Mouse (Mus musculus) neural tube, embryonic 13.5 days (tissue): ENCODE results near the gene Fndc1. TPM values are rescaled to one million over a fixed set of nuclear protein-coding genes. Genes with fewer than 3 reads are reported as not detected.

Source experiments
- ATAC-seq: fragments of 200-750 bp; cut with Nextera tagmentation; 2 replicates; pipeline ENCODE4 v1.8.0; 2017; ENCODE audit warnings: low read depth, mild to moderate bottlenecking, moderate TSS enrichment, moderate library complexity
- H3K27ac ChIP-seq: fragments of 300-500 bp; sonication (generic); replicated peaks from 2 replicates; pipeline ENCODE4 v1.5.1; 2015; ENCODE audit warnings: moderate library complexity, mild to moderate bottlenecking, inconsistent platforms
- H3K27me3 ChIP-seq: fragments of 300-500 bp; sonication (generic); 2 replicates; pipeline ENCODE4 v1.6.1; 2015; ENCODE audit warnings: mild to moderate bottlenecking, inconsistent platforms
- H3K36me3 ChIP-seq: fragments of 300-500 bp; sonication (generic); 2 replicates; pipeline ENCODE4 v1.6.1; 2015; ENCODE audit warnings: mild to moderate bottlenecking, inconsistent platforms
- H3K4me1 ChIP-seq: fragments of 300-500 bp; sonication (generic); replicated peaks from 2 replicates; pipeline ENCODE4 v1.6.1; 2015; ENCODE audit warnings: inconsistent platforms
- H3K4me2 ChIP-seq: fragments of 300-500 bp; sonication (generic); 2 replicates; pipeline ENCODE4 v1.6.1; 2015; ENCODE audit warnings: inconsistent platforms, mild to moderate bottlenecking, moderate library complexity
- H3K4me3 ChIP-seq: fragments of 300-500 bp; sonication (generic); 2 replicates; pipeline ENCODE4 v1.5.1; 2015; ENCODE audit warnings: mild to moderate bottlenecking, inconsistent platforms
- H3K9ac ChIP-seq: fragments of 300-500 bp; sonication (generic); 2 replicates; pipeline ENCODE4 v1.6.1; 2015; ENCODE audit warnings: moderate library complexity, mild to moderate bottlenecking, inconsistent platforms
- H3K9me3 ChIP-seq: fragments of 300-500 bp; sonication (generic); 2 replicates; pipeline ENCODE4 v1.6.1; 2016; ENCODE audit warnings: inconsistent platforms
- WGBS: fragments of 180-500 bp; shearing (Covaris S2); methylation state at CpG from one replicate; pipeline ENCODE4 v1.1.7; 2015; 5-methylcytosine and 5-hydroxymethylcytosine counted together
- polyA plus RNA-seq: library from polyadenylated mRNA; unstranded; fragments of >200 nt; fragmentation: Nextera tagmentation; extraction: Ambion mirVana; gene quantifications from 2 replicates; pipeline ENCODE4 v1.2.1, GENCODE M21; 2015

Fndc1 gene
- polyA plus RNA-seq, 1 experiment from 2014 or later, result 5.3 TPM

DNA sequence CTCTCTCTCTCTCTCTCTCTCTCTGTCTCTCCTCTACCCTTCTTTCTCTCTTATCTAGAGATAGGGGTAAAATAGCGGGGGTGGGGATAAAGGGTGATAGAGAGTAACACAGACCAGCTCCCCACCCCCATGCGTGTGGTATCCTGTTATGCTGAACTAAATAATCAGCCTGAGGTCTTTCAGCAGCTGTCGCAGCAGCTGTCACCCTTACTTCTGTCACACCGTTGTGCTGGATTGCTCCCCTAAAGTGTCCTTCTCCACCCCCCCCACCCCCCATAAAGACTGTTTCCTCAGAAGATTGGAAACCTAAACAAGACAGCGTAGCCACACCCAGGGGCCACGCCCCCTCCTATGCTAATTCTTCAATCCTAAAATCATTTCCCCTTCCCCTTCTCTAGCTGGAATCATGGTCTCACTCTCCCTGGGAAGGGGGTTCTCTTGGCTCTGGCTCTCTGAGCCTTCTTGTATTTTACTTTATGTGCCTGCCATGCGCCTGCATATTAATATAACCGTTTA, 33.8 kb upstream of the Fndc1 start:
- H3K4me2 ChIP-seq, result no peak overlapping the region
- 64% methylated on average over 8 of the region's 8 CpGs for WGBS
- H3K4me1 ChIP-seq, result peaks cover 3% of the 10 kb centered on the region; the same call in 1 of the 2 replicates
- no peaks in the 10 kb centered on the region for H3K9me3 ChIP-seq
- no peak overlapping the region for H3K4me3 ChIP-seq
- ATAC-seq, result no peak
- no peak overlapping the region for H3K27ac ChIP-seq
- H3K36me3 ChIP-seq, result no peaks in the 10 kb centered on the region
- H3K9ac ChIP-seq, result no peak overlapping the region
- no peaks in the 10 kb centered on the region for H3K27me3 ChIP-seq

- 80% methylated on average over 6 of the region's 6 CpGs for WGBS
- peaks cover 3% of the 10 kb centered on the region; the same call in 1 of the 2 replicates for H3K4me1 ChIP-seq
- no peak for ATAC-seq
Observed at GRCm38 (mm10) chr17:7857658-7858057, 30.6 kb upstream of the Fndc1 start.

GRCm38 (mm10) chr17:7855851-7856250, 28.7 kb upstream of the Fndc1 start:
- H3K27me3 ChIP-seq, result no peaks in the 10 kb centered on the region
- H3K36me3 ChIP-seq, result no peaks in the 10 kb centered on the region
- no peak overlapping the region for H3K9ac ChIP-seq
- H3K4me1 ChIP-seq, result peaks cover 7% of the 10 kb centered on the region
- 81% methylated on average over 8 of the region's 8 CpGs for WGBS
- no peak overlapping the region for H3K4me2 ChIP-seq
- no peak overlapping the region for H3K4me3 ChIP-seq
- H3K9me3 ChIP-seq, result no peaks in the 10 kb centered on the region
- H3K27ac ChIP-seq, result no peak overlapping the region
- no peak for ATAC-seq

More at GRCm38 (mm10) chr17:7857658-7858057, 30.6 kb upstream of the Fndc1 start:
- Histone ChIP-seq H3K27ac (no peak overlapping the region), H3K4me3 (no peak overlapping the region), H3K9me3 (no peaks in the 10 kb centered on the region), H3K36me3 (no peaks in the 10 kb centered on the region), H3K27me3 (no peaks in the 10 kb centered on the region), H3K9ac (no peak overlapping the region), H3K4me2 (no peak overlapping the region)

- Histone ChIP-seq H3K9ac (no peak overlapping the region), H3K4me1 (peaks cover 5% of the 10 kb centered on the region), H3K27ac (no peak overlapping the region), H3K4me2 (no peak overlapping the region), H3K36me3 (no peaks in the 10 kb centered on the region), H3K9me3 (no peaks in the 10 kb centered on the region), H3K27me3 (no peaks in the 10 kb centered on the region), H3K4me3 (no peak overlapping the region)
- WGBS, result 39% methylated on average over 4 of the region's 4 CpGs
- ATAC-seq, result no peak
Observed at GRCm38 (mm10) chr17:7851979-7852378, 24.9 kb upstream of the Fndc1 start.

DNA sequence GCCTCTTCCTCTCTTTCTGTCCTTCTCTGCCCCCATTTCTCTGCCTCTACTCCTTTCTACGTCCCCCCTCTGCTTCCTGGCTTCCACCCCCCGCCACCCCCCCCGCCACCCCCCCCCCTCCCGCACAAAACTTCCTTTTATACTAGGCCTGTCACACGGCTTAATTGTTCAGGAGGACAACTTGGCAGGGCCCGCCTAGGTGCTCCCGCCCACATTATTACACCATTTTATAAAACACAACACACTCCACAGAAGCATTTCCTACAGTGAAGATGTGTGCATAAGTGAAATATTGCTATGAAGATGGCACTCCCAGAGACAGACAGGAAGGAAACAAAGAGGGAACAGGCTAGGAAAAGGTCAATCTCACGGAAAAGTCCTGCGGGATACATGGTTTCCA, 24.4 kb upstream of the Fndc1 start:
- Histone ChIP-seq H3K4me1 (peaks cover 4% of the 10 kb centered on the region; the same call in 1 of the 2 replicates), H3K27ac (no peak overlapping the region), H3K4me3 (no peak overlapping the region), H3K36me3 (no peaks in the 10 kb centered on the region), H3K27me3 (no peaks in the 10 kb centered on the region), H3K4me2 (no peak overlapping the region), H3K9me3 (no peaks in the 10 kb centered on the region), H3K9ac (no peak overlapping the region)
- ATAC-seq, result no peak
- 61% methylated on average over 7 of the region's 9 CpGs for WGBS

GRCm38 (mm10) chr17:7850246-7850645, 23.1 kb upstream of the Fndc1 start:
- no peak overlapping the region for H3K4me2 ChIP-seq
- no peak overlapping the region for H3K9ac ChIP-seq
- no peaks in the 10 kb centered on the region for H3K9me3 ChIP-seq
- WGBS, result 79% methylated on average over 6 of the region's 6 CpGs
- no peaks in the 10 kb centered on the region for H3K36me3 ChIP-seq
- H3K27me3 ChIP-seq, result no peaks in the 10 kb centered on the region
- no peak for ATAC-seq
- no peak overlapping the region for H3K4me3 ChIP-seq
- peaks cover 4% of the 10 kb centered on the region; the same call in 1 of the 2 replicates for H3K4me1 ChIP-seq
- no peak overlapping the region for H3K27ac ChIP-seq

DNA sequence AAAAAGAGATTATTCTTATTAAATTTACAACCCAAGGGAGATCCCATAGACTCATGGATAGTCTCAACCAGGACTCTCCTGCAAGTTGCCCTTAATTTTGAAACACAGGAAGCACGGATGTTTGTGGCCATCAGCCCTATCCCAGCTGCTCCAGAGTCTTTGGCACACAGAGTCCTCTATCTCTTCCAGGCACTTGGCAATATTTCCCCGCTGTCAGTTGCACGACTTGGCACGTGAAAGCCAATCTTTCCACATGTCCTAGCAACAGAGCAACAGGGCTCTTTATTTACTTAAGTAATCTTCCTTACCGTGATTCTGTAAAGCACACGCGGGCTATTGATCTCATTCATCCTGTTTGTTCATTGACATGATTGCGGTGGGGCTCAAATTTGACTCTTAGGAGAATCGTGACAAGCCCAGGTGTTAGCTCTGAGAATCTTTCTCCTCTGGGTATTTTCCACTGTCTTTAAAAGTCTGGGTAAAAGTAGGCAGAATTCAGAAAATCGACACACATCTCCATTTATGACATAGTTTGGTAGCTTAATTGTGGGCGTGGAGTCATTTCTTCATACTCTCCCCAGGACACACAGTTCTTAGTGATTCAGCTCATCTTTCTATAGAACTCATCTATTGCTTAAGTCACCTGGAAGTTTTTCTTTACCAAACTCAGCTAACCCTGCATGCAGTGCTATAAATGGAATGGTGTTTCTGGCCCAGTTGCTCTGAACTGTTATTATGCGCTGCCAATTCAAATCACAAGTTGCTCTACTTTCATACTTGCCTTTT, 13.6 kb upstream of the Fndc1 start:
- ATAC-seq, result no peak
- no peaks in the 10 kb centered on the region for H3K9me3 ChIP-seq
- H3K4me3 ChIP-seq, result no peak overlapping the region
- no peaks in the 10 kb centered on the region for H3K36me3 ChIP-seq
- no peak overlapping the region for H3K4me2 ChIP-seq
- H3K9ac ChIP-seq, result no peak overlapping the region
- no peaks in the 10 kb centered on the region for H3K27me3 ChIP-seq
- no peak overlapping the region for H3K27ac ChIP-seq
- H3K4me1 ChIP-seq, result no peaks in the 10 kb centered on the region
- WGBS, result 77% methylated on average over 12 of the region's 12 CpGs

DNA sequence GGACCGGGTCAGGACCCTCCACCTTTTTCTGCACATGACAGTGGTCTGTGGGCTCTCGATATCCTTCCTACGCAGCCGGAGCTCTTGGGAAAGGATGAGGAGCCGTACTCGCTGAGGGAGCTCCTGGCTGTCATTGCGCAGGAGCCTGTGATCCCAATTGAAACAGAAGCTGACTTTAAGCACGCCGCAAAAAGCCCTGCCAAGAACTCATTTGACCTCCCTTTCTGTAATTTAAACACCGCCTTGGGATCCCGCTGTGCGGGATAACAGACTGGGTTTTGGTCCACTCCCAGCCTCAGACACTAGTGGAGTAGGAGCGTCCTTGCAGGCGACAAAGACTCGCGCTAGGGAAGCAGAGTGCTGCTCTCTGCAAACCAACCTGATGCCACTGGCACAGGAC, 484 bp upstream of the Fndc1 start:
- WGBS, result 11% methylated on average over 16 of the region's 16 CpGs
- Histone ChIP-seq H3K4me1 (peaks cover 14% of the 10 kb centered on the region), H3K27me3 (peaks cover 46% of the 10 kb centered on the region), H3K9ac (peak overlapping the region; percentile 78), H3K4me2 (peak overlapping the region; percentile 94), H3K4me3 (peak overlapping the region; percentile 58), H3K27ac (no peak overlapping the region), H3K36me3 (no peaks in the 10 kb centered on the region), H3K9me3 (no peaks in the 10 kb centered on the region)
- peak; percentile 48; the same call in 1 of the 2 replicates for ATAC-seq

DNA sequence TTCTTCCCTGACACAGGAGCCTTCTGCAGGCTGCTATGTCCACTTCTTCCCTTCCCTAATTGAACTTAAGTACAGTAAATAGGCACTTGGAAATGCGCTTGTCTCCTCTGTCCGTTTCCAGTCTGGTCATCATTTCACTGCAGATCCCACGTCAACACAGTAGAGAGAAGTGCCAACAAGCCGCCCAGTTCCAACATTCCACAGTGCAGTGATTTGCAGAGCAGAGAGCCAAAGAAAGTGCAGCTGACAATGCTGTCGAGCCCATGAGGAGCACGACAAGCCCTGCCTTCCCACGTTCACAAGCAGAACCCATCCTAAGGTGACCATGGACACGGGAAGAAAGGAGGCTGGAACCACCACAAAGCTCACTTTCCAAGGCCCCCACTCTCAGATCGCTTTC, 1.7 kb downstream of the Fndc1 start:
- H3K9me3 ChIP-seq, result no peaks in the 10 kb centered on the region
- H3K36me3 ChIP-seq, result no peaks in the 10 kb centered on the region
- peaks cover 14% of the 10 kb centered on the region for H3K4me1 ChIP-seq
- no peak for ATAC-seq
- H3K4me2 ChIP-seq, result no peak overlapping the region
- H3K9ac ChIP-seq, result no peak overlapping the region
- whole genome bisulfite sequencing, result 73% methylated on average over 9 of the region's 9 CpGs
- peaks cover 46% of the 10 kb centered on the region for H3K27me3 ChIP-seq
- no peak overlapping the region for H3K4me3 ChIP-seq
- no peak overlapping the region for H3K27ac ChIP-seq

DNA sequence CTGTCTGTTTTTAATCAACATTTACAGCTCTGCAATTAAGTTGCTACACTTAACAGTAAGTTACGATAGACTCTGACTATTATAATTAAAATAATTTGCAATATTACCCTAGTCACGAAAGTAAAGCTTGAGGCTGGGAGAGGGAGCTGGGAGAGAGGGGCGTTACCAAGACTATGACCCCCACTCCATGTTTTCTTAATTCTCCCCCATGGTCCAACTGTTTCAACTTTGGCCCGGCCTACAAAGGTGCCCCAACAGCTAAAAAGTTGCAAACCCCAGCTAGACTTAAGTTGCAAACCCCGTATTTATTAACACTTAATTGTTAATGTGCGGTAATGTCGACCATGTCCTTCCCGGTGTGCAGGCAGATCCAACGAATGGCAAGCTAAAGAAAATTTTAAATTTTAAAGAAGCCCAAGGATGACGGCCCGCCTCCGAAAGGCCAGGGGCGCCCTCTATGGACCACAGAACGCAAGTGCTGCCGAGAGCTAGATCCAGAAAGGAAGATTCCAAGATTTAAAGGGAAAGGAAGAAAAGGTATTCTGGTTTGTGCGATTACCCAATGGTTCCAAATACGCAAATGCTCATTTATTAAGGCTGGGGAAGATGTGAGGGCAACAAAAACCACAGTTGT, 5.4 kb downstream of the Fndc1 start:
- Histone ChIP-seq H3K9me3 (no peaks in the 10 kb centered on the region), H3K4me3 (no peak overlapping the region), H3K27ac (no peak overlapping the region), H3K9ac (no peak overlapping the region), H3K27me3 (peaks cover 23% of the 10 kb centered on the region), H3K4me1 (peaks cover 1% of the 10 kb centered on the region), H3K36me3 (no peaks in the 10 kb centered on the region), H3K4me2 (no peak overlapping the region)
- WGBS, result 36% methylated on average over 17 of the region's 17 CpGs
- ATAC-seq, result no peak

- Histone ChIP-seq H3K9ac (no peak overlapping the region), H3K9me3 (no peaks in the 10 kb centered on the region), H3K4me2 (no peak overlapping the region), H3K27me3 (peaks cover 9% of the 10 kb centered on the region), H3K4me3 (no peak overlapping the region), H3K36me3 (no peaks in the 10 kb centered on the region), H3K27ac (no peak overlapping the region), H3K4me1 (no peaks in the 10 kb centered on the region)
- 89% methylated on average over 7 of the region's 7 CpGs for WGBS
- no peak for ATAC-seq
Observed at GRCm38 (mm10) chr17:7820176-7820575, 6.9 kb downstream of the Fndc1 start.

- Histone ChIP-seq H3K9me3 (no peaks in the 10 kb centered on the region), H3K27me3 (no peaks in the 10 kb centered on the region), H3K27ac (no peak overlapping the region), H3K4me1 (no peaks in the 10 kb centered on the region), H3K36me3 (no peaks in the 10 kb centered on the region), H3K9ac (no peak overlapping the region), H3K4me3 (no peak overlapping the region), H3K4me2 (no peak overlapping the region)
- WGBS, result 72% methylated on average over 2 of the region's 2 CpGs
- no peak for ATAC-seq
Observed at GRCm38 (mm10) chr17:7816602-7817001, 10.5 kb downstream of the Fndc1 start.
